Mouse (Mus musculus) urinary bladder, postnatal 0 days (tissue): ENCODE data around the gene Inca1. TPM values are rescaled to one million over a fixed set of nuclear protein-coding genes. Genes with fewer than 3 reads are reported as not detected.

Experiments
- microRNA-seq: library from miRNA; unstranded; fragments of <30 nt; microRNA quantifications from one replicate; pipeline ENCODE4, GENCODE M21; 2016
- polyA plus RNA-seq: library from polyadenylated mRNA; unstranded; fragments of >200 nt; fragmentation: Nextera tagmentation; extraction: Ambion mirVana; gene quantifications from 2 replicates; pipeline ENCODE4 v1.2.1, GENCODE M21; 2015

Inca1 gene
- 1.3 and 2.4 TPM in 2 replicates for polyA plus RNA-seq

GRCm38 (mm10) chr11:70699722-70700556 is at the start of gene Inca1, which contains the start of gene Kif1c:
Gene Inca1, minus strand, starts transcription at chr11:70700155.
Gene Kif1c, plus strand, starts transcription at chr11:70700548.

GRCm38 (mm10) chr11:70687601-70688199 is 12.3 kb downstream of the Inca1 start, which contains the start of gene Camta2:
Gene Camta2, minus strand, starts transcription at chr11:70688105.

DNA sequence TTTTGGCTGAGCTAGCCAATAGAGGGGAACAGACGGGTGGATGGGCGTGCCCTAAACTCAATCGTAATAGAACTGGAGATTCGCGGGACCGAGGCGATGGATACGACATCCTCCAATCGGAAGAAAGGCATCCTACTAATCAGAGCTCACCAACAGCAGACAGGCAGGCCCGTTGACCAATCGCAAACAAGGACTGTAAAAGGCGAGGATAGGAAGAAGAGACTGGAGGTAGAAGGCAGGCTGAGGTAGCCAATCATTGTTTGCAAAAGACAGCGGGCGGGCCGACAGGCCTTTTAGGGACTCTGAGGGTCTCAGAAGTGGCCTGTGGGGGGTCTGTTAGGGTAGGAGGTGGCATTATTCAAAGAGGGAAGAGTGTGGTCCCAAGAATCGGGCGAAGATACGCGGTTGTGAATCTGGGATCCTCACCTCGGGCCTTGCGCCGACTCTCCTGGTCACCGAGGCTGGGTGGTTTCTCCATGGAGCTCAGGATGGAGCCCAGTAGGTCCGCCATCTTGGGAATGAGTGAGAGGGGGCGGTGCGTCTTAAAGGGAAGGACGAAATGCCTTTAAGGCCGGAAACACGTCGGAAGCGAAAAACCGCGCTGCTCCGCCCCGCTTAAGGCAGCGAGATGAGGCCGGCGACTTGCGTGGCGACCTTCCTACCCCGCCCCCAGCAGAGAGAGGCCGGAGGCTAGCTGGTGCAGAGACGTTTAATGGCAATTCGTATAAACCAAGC is 31.0 kb downstream of the Inca1 start, which contains the start of gene Spag7:
TSS of gene Spag7 (minus strand) at position 646 of the 735 bp plus-strand sequence.

GRCm38 (mm10) chr11:70656964-70657363 is 43.0 kb downstream of the Inca1 start, which contains the start of gene Eno3:
Gene Eno3, plus strand, starts transcription at chr11:70657202.

GRCm38 (mm10) chr11:70654198-70654922 is 45.6 kb downstream of the Inca1 start, which contains the start of gene Pfn1:
Gene Pfn1, minus strand, starts transcription at chr11:70654644.

GRCm38 (mm10) chr11:70646691-70647650 is 53.0 kb downstream of the Inca1 start, which contains the start of the genes Rnf167 and Slc25a11:
Gene Rnf167, plus strand, starts transcription at chr11:70647235.
Gene Slc25a11, minus strand, starts transcription at chr11:70647479.

DNA sequence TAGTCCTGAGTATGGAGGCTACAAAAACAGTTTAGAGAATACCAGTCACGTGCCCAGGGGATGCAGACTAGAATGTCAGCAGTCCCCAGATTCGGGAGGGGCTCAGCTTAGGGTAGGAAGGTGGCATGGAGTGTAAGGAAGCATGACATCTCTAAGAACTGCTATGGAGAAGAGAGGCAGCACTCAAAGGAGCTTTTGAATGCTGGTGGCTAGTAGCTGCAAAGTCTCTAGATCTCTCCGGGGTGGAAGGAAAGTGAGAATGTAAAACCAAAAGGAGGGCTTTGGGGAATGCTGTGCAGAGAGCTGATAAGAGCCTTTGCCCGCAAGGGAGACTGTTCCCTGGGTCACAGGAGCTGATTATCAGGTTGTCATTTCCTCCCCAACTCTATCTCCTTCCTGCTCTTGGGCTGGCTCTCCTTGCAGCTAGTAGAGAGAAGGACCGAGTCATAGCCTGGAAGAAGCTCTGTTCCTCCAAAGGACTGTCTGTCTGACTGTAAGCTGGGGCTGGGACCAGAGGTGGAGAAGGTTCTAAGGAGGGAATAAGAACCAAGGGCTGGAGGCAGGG is 61.2 kb downstream of the Inca1 start, which contains the start of gene Gp1ba:
TSS of gene Gp1ba (plus strand) at position 409 of the 565 bp plus-strand sequence.

Small RNA genes within 50 kb of the gene (microRNA-seq; reads per million reads assigned to microRNA genes)
- gene Mir6925 = not detected

Other genes with a start within 250 kb of the Inca1 start
- gene Med11, start 248.2 kb downstream of the Inca1 start, polyA plus RNA-seq = 25.1 and 27.3 TPM in 2 replicates
- gene Zmynd15, start 240.7 kb downstream of the Inca1 start, polyA plus RNA-seq = 0.55 and 0.74 TPM in 2 replicates
- 11.8 and 17.9 TPM in 2 replicates for gene Cxcl16, start 240.2 kb downstream of the Inca1 start, polyA plus RNA-seq
- 2.0 and 2.8 TPM in 2 replicates for gene Tm4sf5, start 194.9 kb downstream of the Inca1 start, polyA plus RNA-seq
- gene Vmo1, start 185.5 kb downstream of the Inca1 start, polyA plus RNA-seq = 0.58 and 0.60 TPM in 2 replicates
- gene Gltpd2, start 181.0 kb downstream of the Inca1 start, polyA plus RNA-seq = 0.30 and 0.48 TPM in 2 replicates
- 523 and 588 TPM in 2 replicates for gene Psmb6, start 174.8 kb downstream of the Inca1 start, polyA plus RNA-seq
- gene Gm40193, start 167.2 kb downstream of the Inca1 start, polyA plus RNA-seq = not detected in 2 replicates
- 11.7 and 12.5 TPM in 2 replicates for gene Pld2, start 160.1 kb downstream of the Inca1 start, polyA plus RNA-seq
- 6.9 and 7.3 TPM in 2 replicates for gene Mink1, start 137.3 kb downstream of the Inca1 start, polyA plus RNA-seq
- gene 4930544D05Rik, start 84.3 kb downstream of the Inca1 start, polyA plus RNA-seq = not detected in 2 replicates
- 0.57 and 0.93 TPM in 2 replicates for gene Chrne, start 80.9 kb downstream of the Inca1 start, polyA plus RNA-seq
- gene Gp1ba, start 61.0 kb downstream of the Inca1 start, polyA plus RNA-seq = 0.14 and 0.31 TPM in 2 replicates
- gene Rnf167, start 52.9 kb downstream of the Inca1 start, polyA plus RNA-seq = 54.3 and 65.0 TPM in 2 replicates
- 107 and 111 TPM in 2 replicates for gene Slc25a11, start 52.7 kb downstream of the Inca1 start, polyA plus RNA-seq
- gene Pfn1, start 45.5 kb downstream of the Inca1 start, polyA plus RNA-seq = 2,757 and 3,152 TPM in 2 replicates
- gene Eno3, start 43.0 kb downstream of the Inca1 start, polyA plus RNA-seq = 94.5 and 97.9 TPM in 2 replicates
- gene Spag7, start 30.7 kb downstream of the Inca1 start, polyA plus RNA-seq = 132 and 135 TPM in 2 replicates
- gene Camta2, start 12.1 kb downstream of the Inca1 start, polyA plus RNA-seq = 10.6 and 12.4 TPM in 2 replicates
- gene Kif1c, start 393 bp upstream of the Inca1 start, polyA plus RNA-seq = 4.8 and 5.8 TPM in 2 replicates
- gene Zfp3, start 64.1 kb upstream of the Inca1 start, polyA plus RNA-seq = 3.5 and 3.6 TPM in 2 replicates
- gene Scimp, start 112.4 kb upstream of the Inca1 start, polyA plus RNA-seq = 0.53 TPM in 1 of 2 replicates, not detected in the other
- gene Rabep1, start 144.6 kb upstream of the Inca1 start, polyA plus RNA-seq = 22.8 and 26.2 TPM in 2 replicates